Mouse (Mus musculus) forebrain, embryonic 13.5 days (tissue): ENCODE results near the gene Slfn5. TPM values are rescaled to one million over a fixed set of nuclear protein-coding genes. Genes with fewer than 3 reads are reported as not detected.
"Not testable (repeated sequence)": the region's sequence is repeated elsewhere in the genome, so short reads cannot be mapped to it uniquely, and the experiment has no call there.

Experiments
- ATAC-seq: fragments of 200-750 bp; cut with Nextera tagmentation; 2 replicates; pipeline ENCODE4 v1.8.0; 2017
- H3K27ac ChIP-seq: fragments of 300-500 bp; sonication (generic); 2 replicates; pipeline ENCODE4 v1.5.1; 2015; ENCODE audit warnings: inconsistent platforms, mild to moderate bottlenecking, moderate library complexity
- H3K27me3 ChIP-seq: fragments of 300-500 bp; sonication (generic); 2 replicates; pipeline ENCODE4 v1.6.1; 2015; ENCODE audit warnings: mild to moderate bottlenecking, inconsistent platforms
- H3K36me3 ChIP-seq: fragments of 300-500 bp; sonication (generic); 2 replicates; pipeline ENCODE4 v1.6.1; 2015; ENCODE audit warnings: mild to moderate bottlenecking, inconsistent platforms; ENCODE audit not compliant: poor library complexity, severe bottlenecking
- H3K4me1 ChIP-seq: fragments of 300-500 bp; sonication (generic); 2 replicates; pipeline ENCODE4 v1.6.1; 2015; ENCODE audit warnings: inconsistent platforms
- H3K4me2 ChIP-seq: fragments of 300-500 bp; sonication (generic); 2 replicates; pipeline ENCODE4 v1.6.1; 2015; ENCODE audit warnings: inconsistent platforms, mild to moderate bottlenecking, moderate library complexity
- H3K4me3 ChIP-seq: fragments of 300-500 bp; sonication (generic); 2 replicates; pipeline ENCODE4 v1.5.1; 2015; ENCODE audit warnings: mild to moderate bottlenecking, inconsistent platforms
- H3K9ac ChIP-seq: fragments of 300-500 bp; sonication (generic); 2 replicates; pipeline ENCODE4 v1.6.1; 2015; ENCODE audit warnings: mild to moderate bottlenecking, inconsistent platforms
- H3K9me3 ChIP-seq: fragments of 300-500 bp; sonication (generic); replicated peaks from 2 replicates; pipeline ENCODE4 v1.6.1; 2016; ENCODE audit warnings: inconsistent platforms
- WGBS: fragments of 180-500 bp; shearing (Covaris S2); methylation state at CpG from one replicate; pipeline ENCODE4 v1.1.7; 2015; 5-methylcytosine and 5-hydroxymethylcytosine counted together
- polyA plus RNA-seq: library from polyadenylated mRNA; unstranded; fragments of >200 nt; fragmentation: Nextera tagmentation; extraction: Ambion mirVana; gene quantifications from 2 replicates; pipeline ENCODE4 v1.2.1, GENCODE M21; 2015

The Slfn5 gene
- polyA plus RNA-seq, 1 experiment from 2014 or later, result 0.30 TPM

GRCm38 (mm10) chr11:82951865-82952611 is 889 bp downstream of the Slfn5 start:
- peaks cover 60% of the 10 kb centered on the region for H3K27me3 ChIP-seq
- WGBS, result 13% methylated on average over 28 of the region's 28 CpGs
- no peak for ATAC-seq
- H3K9me3 ChIP-seq, result no peaks in the 10 kb centered on the region
- no peaks in the 10 kb centered on the region for H3K4me1 ChIP-seq
- H3K9ac ChIP-seq, result 0 out of 2 replicates have a peak overlapping the region, but pooled peaks have one; percentile 19
- 0 out of 2 replicates have a peak overlapping the region, but pooled peaks have one; percentile 9 for H3K4me2 ChIP-seq
- no peak overlapping the region for H3K4me3 ChIP-seq
- no peaks in the 10 kb centered on the region for H3K36me3 ChIP-seq
- no peak overlapping the region for H3K27ac ChIP-seq

GRCm38 (mm10) chr11:82952612-82953542 is 1.7 kb downstream of the Slfn5 start:
- H3K9me3 ChIP-seq, result no peaks in the 10 kb centered on the region
- no peaks in the 10 kb centered on the region for H3K36me3 ChIP-seq
- H3K9ac ChIP-seq, result no peak overlapping the region
- no peak overlapping the region for H3K4me2 ChIP-seq
- 71% methylated on average over 9 of the region's 9 CpGs for WGBS
- peaks cover 60% of the 10 kb centered on the region for H3K27me3 ChIP-seq
- ATAC-seq, result no peak
- no peak overlapping the region for H3K27ac ChIP-seq
- no peaks in the 10 kb centered on the region for H3K4me1 ChIP-seq
- no peak overlapping the region for H3K4me3 ChIP-seq

GRCm38 (mm10) chr11:82954631-82955030 is 3.5 kb downstream of the Slfn5 start:
- peaks cover 53% of the 10 kb centered on the region for H3K27me3 ChIP-seq
- no peak overlapping the region for H3K4me3 ChIP-seq
- 75% methylated on average over 6 of the region's 6 CpGs for WGBS
- no peak for ATAC-seq
- H3K9me3 ChIP-seq, result no peaks in the 10 kb centered on the region
- no peaks in the 10 kb centered on the region for H3K36me3 ChIP-seq
- no peak overlapping the region for H3K4me2 ChIP-seq
- H3K9ac ChIP-seq, result no peak overlapping the region
- no peaks in the 10 kb centered on the region for H3K4me1 ChIP-seq
- no peak overlapping the region for H3K27ac ChIP-seq

- Histone ChIP-seq H3K4me2 (no peak overlapping the region), H3K27me3 (peaks cover 31% of the 10 kb centered on the region), H3K36me3 (no peaks in the 10 kb centered on the region), H3K4me1 (no peaks in the 10 kb centered on the region), H3K9me3 (no peaks in the 10 kb centered on the region), H3K27ac (no peak overlapping the region), H3K9ac (no peak overlapping the region), H3K4me3 (no peak overlapping the region)
- 80% methylated on average over 10 of the region's 10 CpGs for WGBS
- ATAC-seq, result no peak
Observed at GRCm38 (mm10) chr11:82956925-82957324, 5.8 kb downstream of the Slfn5 start.

GRCm38 (mm10) chr11:82959613-82960012 is 8.5 kb downstream of the Slfn5 start:
- no peak overlapping the region for H3K4me3 ChIP-seq
- 16% methylated on average over 4 of the region's 4 CpGs for WGBS
- ATAC-seq, result no peak
- H3K9me3 ChIP-seq, result no peaks in the 10 kb centered on the region
- H3K36me3 ChIP-seq, result no peaks in the 10 kb centered on the region
- no peak overlapping the region for H3K27ac ChIP-seq
- H3K4me2 ChIP-seq, result no peak overlapping the region
- H3K9ac ChIP-seq, result no peak overlapping the region
- H3K27me3 ChIP-seq, result peaks cover 4% of the 10 kb centered on the region; the same call in 1 of the 2 replicates
- no peaks in the 10 kb centered on the region for H3K4me1 ChIP-seq

- Histone ChIP-seq H3K4me1 (no peaks in the 10 kb centered on the region), H3K4me3 (no peak overlapping the region), H3K27me3 (0 out of 2 replicates have a peak, but pooled peaks cover 2% of the 10 kb centered on the region), H3K27ac (no peak overlapping the region), H3K4me2 (no peak overlapping the region), H3K9ac (no peak overlapping the region), H3K9me3 (no peaks in the 10 kb centered on the region), H3K36me3 (no peaks in the 10 kb centered on the region)
- no peak for ATAC-seq
- 84% methylated on average over 2 of the region's 2 CpGs for WGBS
Observed at GRCm38 (mm10) chr11:82961743-82962142, 10.6 kb downstream of the Slfn5 start.

GRCm38 (mm10) chr11:82962215-82962614 is 11.1 kb downstream of the Slfn5 start:
- no peaks in the 10 kb centered on the region for H3K9me3 ChIP-seq
- no peak overlapping the region for H3K27ac ChIP-seq
- 0 out of 2 replicates have a peak, but pooled peaks cover 2% of the 10 kb centered on the region for H3K27me3 ChIP-seq
- no peak overlapping the region for H3K4me2 ChIP-seq
- no peaks in the 10 kb centered on the region for H3K36me3 ChIP-seq
- 87% methylated on average over 8 of the region's 8 CpGs for WGBS
- ATAC-seq, result no peak
- H3K4me3 ChIP-seq, result no peak overlapping the region
- H3K9ac ChIP-seq, result no peak overlapping the region
- no peaks in the 10 kb centered on the region for H3K4me1 ChIP-seq

- peak overlapping the region; percentile 54 for H3K9ac ChIP-seq
- no peaks in the 10 kb centered on the region for H3K9me3 ChIP-seq
- H3K4me1 ChIP-seq, result peaks cover 11% of the 10 kb centered on the region; the same call in 1 of the 2 replicates
- no peaks in the 10 kb centered on the region for H3K27me3 ChIP-seq
- H3K27ac ChIP-seq, result no peak overlapping the region
- H3K36me3 ChIP-seq, result no peaks in the 10 kb centered on the region
- H3K4me3 ChIP-seq, result peak overlapping the region; percentile 16
- ATAC-seq, result peak; percentile 58; the same call in 1 of the 2 replicates
- peak overlapping the region; percentile 57 for H3K4me2 ChIP-seq
- 9% methylated on average over 31 of the region's 31 CpGs for WGBS
Observed at GRCm38 (mm10) chr11:82970712-82971589, 19.8 kb downstream of the Slfn5 start.

- Histone ChIP-seq H3K4me2 (peak overlapping the region; percentile 57), H3K9me3 (no peaks in the 10 kb centered on the region), H3K36me3 (no peaks in the 10 kb centered on the region), H3K27ac (no peak overlapping the region), H3K4me1 (peaks cover 11% of the 10 kb centered on the region; the same call in 1 of the 2 replicates), H3K27me3 (no peaks in the 10 kb centered on the region), H3K9ac (peak overlapping the region; percentile 54), H3K4me3 (peak overlapping the region; percentile 16; the same call in 1 of the 2 replicates)
- 81% methylated on average over 10 of the region's 11 CpGs for WGBS
- ATAC-seq, result no peak
Observed at GRCm38 (mm10) chr11:82971590-82971974, 20.4 kb downstream of the Slfn5 start.

- 69% methylated on average over 5 of the region's 5 CpGs for WGBS
- peaks cover 3% of the 10 kb centered on the region; the same call in 1 of the 2 replicates for H3K36me3 ChIP-seq
- ATAC-seq, result no peak
Observed at GRCm38 (mm10) chr11:82973916-82974315, 22.8 kb downstream of the Slfn5 start.

GRCm38 (mm10) chr11:82982409-82982808 is 31.3 kb downstream of the Slfn5 start:
- H3K4me3 ChIP-seq, H3K4me1 ChIP-seq, H3K4me2 ChIP-seq, H3K27ac ChIP-seq, H3K9me3 ChIP-seq, H3K9ac ChIP-seq, ATAC-seq, H3K27me3 ChIP-seq: not testable (repeated sequence)
- H3K36me3 ChIP-seq, result peaks cover 52% of the 10 kb centered on the region
- 87% methylated on average over 2 of the region's 2 CpGs for WGBS

More at GRCm38 (mm10) chr11:82973916-82974315, 22.8 kb downstream of the Slfn5 start:
- no peak overlapping the region for H3K9ac ChIP-seq
- no peak overlapping the region for H3K27ac ChIP-seq
- no peaks in the 10 kb centered on the region for H3K27me3 ChIP-seq
- peaks cover 11% of the 10 kb centered on the region; the same call in 1 of the 2 replicates for H3K4me1 ChIP-seq
- H3K9me3 ChIP-seq, result no peaks in the 10 kb centered on the region
- no peak overlapping the region for H3K4me2 ChIP-seq
- no peak overlapping the region for H3K4me3 ChIP-seq
